Mouse (Mus musculus) kidney, embryonic 16.5 days (tissue): ENCODE data around the gene Olfr266. TPM values are rescaled to one million over a fixed set of nuclear protein-coding genes. Genes with fewer than 3 reads are reported as not detected.

Experiments
- ATAC-seq: fragments of 200-750 bp; cut with Nextera tagmentation; 2 replicates; pipeline ENCODE4 v1.8.0; 2017; ENCODE audit warnings: moderate TSS enrichment; ENCODE audit not compliant: low FRiP score, low TSS enrichment
- H3K27ac ChIP-seq: fragments of 300-500 bp; sonication (generic); 2 replicates; pipeline ENCODE4 v1.5.1; 2014; ENCODE audit warnings: low read length
- H3K27me3 ChIP-seq: fragments of 300-500 bp; sonication (generic); 2 replicates; pipeline ENCODE4 v1.6.1; 2014; ENCODE audit warnings: low read length, control low read depth, mixed read lengths; ENCODE audit not compliant: insufficient read depth
- H3K36me3 ChIP-seq: fragments of 300-500 bp; sonication (generic); 2 replicates; pipeline ENCODE4 v1.6.1; 2014; ENCODE audit warnings: low read length, control low read depth, mixed read lengths; ENCODE audit not compliant: insufficient read depth
- H3K4me1 ChIP-seq: fragments of 300-500 bp; sonication (generic); 2 replicates; pipeline ENCODE4 v1.6.1; 2014; ENCODE audit warnings: low read length, control low read depth, mixed read lengths; ENCODE audit not compliant: insufficient read depth
- H3K4me2 ChIP-seq: fragments of 300-500 bp; sonication (generic); replicated peaks from 2 replicates; pipeline ENCODE4 v1.6.1; 2014; ENCODE audit warnings: low read depth, low read length
- H3K4me3 ChIP-seq: fragments of 300-500 bp; sonication (generic); 2 replicates; pipeline ENCODE4 v1.5.1; 2014; ENCODE audit warnings: mild to moderate bottlenecking, low read length
- H3K9ac ChIP-seq: fragments of 300-500 bp; sonication (generic); replicated peaks from 2 replicates; pipeline ENCODE4 v1.6.1; 2014; ENCODE audit warnings: low read length
- H3K9me3 ChIP-seq: fragments of 300-500 bp; sonication (generic); 2 replicates; pipeline ENCODE4 v1.6.1; 2016; ENCODE audit warnings: low read length, control low read depth
- WGBS: fragments of 180-500 bp; shearing (Covaris S2); extraction: QIAGEN DNeasy Blood & Tissue Kit; methylation state at CpG from one replicate; pipeline ENCODE4 v1.1.7; 2014; 5-methylcytosine and 5-hydroxymethylcytosine counted together
- polyA plus RNA-seq: library from polyadenylated mRNA; unstranded; fragments of >200 nt; fragmentation: Nextera tagmentation; extraction: Ambion mirVana; gene quantifications from 2 replicates; pipeline ENCODE4 v1.2.1, GENCODE M21; 2015

Gene Olfr266
- not detected in 2 replicates for polyA plus RNA-seq

- no peak for ATAC-seq
- Histone ChIP-seq H3K27me3 (no peaks in the 10 kb centered on the region), H3K27ac (no peak within 1 kb of the TSS), H3K9ac (no peak within 1 kb of the TSS), H3K4me3 (no peak within 1 kb of the TSS), H3K9me3 (no peaks in the 10 kb centered on the region), H3K4me1 (no peaks in the 10 kb centered on the region), H3K4me2 (no peak within 1 kb of the TSS), H3K36me3 (no peaks in the 10 kb centered on the region)
- WGBS: 86% methylated on average over 1 of the region's 1 CpGs
Observed at GRCm38 (mm10) chr3:106826187-106826586, at the start of gene Olfr266. Gene Olfr266, minus strand, starts transcription at chr3:106826287.

- Histone ChIP-seq H3K4me1 (no peaks in the 10 kb centered on the region), H3K27ac (no peak overlapping the region), H3K4me3 (no peak overlapping the region), H3K27me3 (no peaks in the 10 kb centered on the region), H3K4me2 (no peak overlapping the region), H3K9ac (no peak overlapping the region), H3K9me3 (0 out of 2 replicates have a peak, but pooled peaks cover 2% of the 10 kb centered on the region), H3K36me3 (no peaks in the 10 kb centered on the region)
- WGBS: 90% methylated on average over 1 of the region's 1 CpGs
- no peak for ATAC-seq
Observed at GRCm38 (mm10) chr3:106875626-106876025, 49.5 kb upstream of the Olfr266 start.

GRCm38 (mm10) chr3:106872893-106873292 lies 46.8 kb upstream of the Olfr266 start:
- H3K4me2 ChIP-seq: no peak overlapping the region
- H3K27me3 ChIP-seq: no peaks in the 10 kb centered on the region
- no peak for ATAC-seq
- no peaks in the 10 kb centered on the region for H3K4me1 ChIP-seq
- H3K4me3 ChIP-seq: no peak overlapping the region
- H3K9me3 ChIP-seq: 0 out of 2 replicates have a peak, but pooled peaks cover 2% of the 10 kb centered on the region
- no peak overlapping the region for H3K9ac ChIP-seq
- H3K27ac ChIP-seq: no peak overlapping the region
- H3K36me3 ChIP-seq: no peaks in the 10 kb centered on the region

- H3K4me1 ChIP-seq: no peaks in the 10 kb centered on the region
Observed at GRCm38 (mm10) chr3:106832107-106832506, 6.0 kb upstream of the Olfr266 start.

GRCm38 (mm10) chr3:106817676-106818075 lies 8.4 kb downstream of the Olfr266 start:
- no peaks in the 10 kb centered on the region for H3K9me3 ChIP-seq
- no peak for ATAC-seq
- H3K9ac ChIP-seq: no peak overlapping the region
- 72% methylated on average over 2 of the region's 2 CpGs for WGBS
- no peaks in the 10 kb centered on the region for H3K36me3 ChIP-seq
- no peak overlapping the region for H3K4me2 ChIP-seq
- no peaks in the 10 kb centered on the region for H3K27me3 ChIP-seq
- no peaks in the 10 kb centered on the region for H3K4me1 ChIP-seq
- no peak overlapping the region for H3K27ac ChIP-seq
- H3K4me3 ChIP-seq: no peak overlapping the region

More at GRCm38 (mm10) chr3:106832107-106832506, 6.0 kb upstream of the Olfr266 start:
- H3K9ac ChIP-seq: no peak overlapping the region
- H3K36me3 ChIP-seq: no peaks in the 10 kb centered on the region
- 72% methylated on average over 1 of the region's 1 CpGs for WGBS
- no peaks in the 10 kb centered on the region for H3K27me3 ChIP-seq
- no peak for ATAC-seq
- no peak overlapping the region for H3K4me3 ChIP-seq
- no peak overlapping the region for H3K4me2 ChIP-seq
- no peak overlapping the region for H3K27ac ChIP-seq
- no peaks in the 10 kb centered on the region for H3K9me3 ChIP-seq

GRCm38 (mm10) chr3:106808972-106809695 lies 17.0 kb downstream of the Olfr266 start:
- no peak overlapping the region for H3K4me2 ChIP-seq
- no peak overlapping the region for H3K4me3 ChIP-seq
- no peaks in the 10 kb centered on the region for H3K9me3 ChIP-seq
- no peaks in the 10 kb centered on the region for H3K27me3 ChIP-seq
- no peak overlapping the region for H3K27ac ChIP-seq
- H3K9ac ChIP-seq: no peak overlapping the region
- no peak for ATAC-seq
- 60% methylated on average over 2 of the region's 2 CpGs for WGBS
- H3K36me3 ChIP-seq: no peaks in the 10 kb centered on the region
- no peaks in the 10 kb centered on the region for H3K4me1 ChIP-seq

GRCm38 (mm10) chr3:106798079-106798478 lies 28.0 kb downstream of the Olfr266 start:
- H3K27ac ChIP-seq: no peak overlapping the region
- H3K9ac ChIP-seq: no peak overlapping the region

GRCm38 (mm10) chr3:106789930-106790329 lies 36.2 kb downstream of the Olfr266 start, which contains the start of gene Cd53:
Gene Cd53, minus strand, starts transcription at chr3:106790149.
- H3K4me2 ChIP-seq: no peak within 1 kb of the TSS
- H3K27ac ChIP-seq: no peak within 1 kb of the TSS
- H3K4me1 ChIP-seq: no peaks in the 10 kb centered on the region
- ATAC-seq: no peak
- H3K4me3 ChIP-seq: no peak within 1 kb of the TSS
- no peaks in the 10 kb centered on the region for H3K9me3 ChIP-seq
- H3K27me3 ChIP-seq: no peaks in the 10 kb centered on the region
- H3K9ac ChIP-seq: no peak within 1 kb of the TSS
- H3K36me3 ChIP-seq: no peaks in the 10 kb centered on the region
- 76% methylated on average over 2 of the region's 2 CpGs for WGBS

More at GRCm38 (mm10) chr3:106798079-106798478, 28.0 kb downstream of the Olfr266 start:
- Histone ChIP-seq H3K4me2 (no peak overlapping the region), H3K4me1 (no peaks in the 10 kb centered on the region), H3K4me3 (no peak overlapping the region), H3K27me3 (no peaks in the 10 kb centered on the region), H3K36me3 (no peaks in the 10 kb centered on the region), H3K9me3 (no peaks in the 10 kb centered on the region)
- no peak for ATAC-seq

- no peaks in the 10 kb centered on the region for H3K9me3 ChIP-seq
- 60% methylated on average over 2 of the region's 2 CpGs for WGBS
- no peak overlapping the region for H3K4me2 ChIP-seq
- H3K9ac ChIP-seq: no peak overlapping the region
- no peak overlapping the region for H3K27ac ChIP-seq
- no peaks in the 10 kb centered on the region for H3K36me3 ChIP-seq
- H3K4me3 ChIP-seq: no peak overlapping the region
- no peaks in the 10 kb centered on the region for H3K4me1 ChIP-seq
- no peaks in the 10 kb centered on the region for H3K27me3 ChIP-seq
- ATAC-seq: no peak
Observed at GRCm38 (mm10) chr3:106788440-106788887, 37.6 kb downstream of the Olfr266 start.

GRCm38 (mm10) chr3:106787972-106788371 lies 38.1 kb downstream of the Olfr266 start:
- Histone ChIP-seq H3K27ac (no peak overlapping the region), H3K4me2 (no peak overlapping the region), H3K27me3 (no peaks in the 10 kb centered on the region), H3K9me3 (no peaks in the 10 kb centered on the region), H3K36me3 (no peaks in the 10 kb centered on the region), H3K4me1 (no peaks in the 10 kb centered on the region), H3K4me3 (no peak overlapping the region), H3K9ac (no peak overlapping the region)
- ATAC-seq: no peak
